ENCODE assay signal across 11 mouse cellular contexts in genomic region chr15:78447121-78447520, GRCm38 (mm10). TPM values are rescaled to one million over a fixed set of nuclear protein-coding genes. Genes with fewer than 3 reads are reported as not detected.
DNase-seq lines count a peak whose midpoint lies in the region; ATAC-seq lines count a peak whose summit lies in the region.
"Had no signal": no experiment of that assay in that cellular context is flagged by ENCODE, and none has a peak within 500 bp of the region (broad histone marks: within the 10 kb centered on the region; RNA-seq: fewer than 3 reads in every experiment).

No protein-coding gene starts in this region.

- no peaks in the 10 kb centered on the region for H3K36me3 ChIP-seq in kidney, embryonic 16.5 days (ENCODE audit: insufficient read depth, low read length)
- no peaks in the 10 kb centered on the region for H3K36me3 ChIP-seq in kidney, embryonic 14.5 days (ENCODE audit: control insufficient read depth, insufficient read depth, low read length)
- no peaks in the 10 kb centered on the region for H3K36me3 ChIP-seq in limb, embryonic 11.5 days (ENCODE audit: control insufficient read depth, insufficient read depth, low read length)
- H3K36me3 ChIP-seq: limb, embryonic 15.5 days had no signal

- H3K4me1 ChIP-seq in kidney, embryonic 16.5 days (ENCODE audit: insufficient read depth, low read length), result peaks cover 13% of the 10 kb centered on the region
- H3K4me1 ChIP-seq in kidney, embryonic 14.5 days (ENCODE audit: control insufficient read depth, insufficient read depth, low read length), result no peaks in the 10 kb centered on the region; the same call in 1 of the 2 replicates
- no peaks in the 10 kb centered on the region for H3K4me1 ChIP-seq in limb, embryonic 11.5 days (ENCODE audit: control insufficient read depth, insufficient read depth, low read length)

- no peaks in the 10 kb centered on the region for H3K9me3 ChIP-seq in kidney, embryonic 16.5 days (ENCODE audit: low read length)
- H3K9me3 ChIP-seq in kidney, embryonic 14.5 days (ENCODE audit: control insufficient read depth, low read length), result no peaks in the 10 kb centered on the region
- no peaks in the 10 kb centered on the region for H3K9me3 ChIP-seq in limb, embryonic 11.5 days (ENCODE audit: control insufficient read depth, low read length)
- H3K9me3 ChIP-seq: limb, embryonic 15.5 days had no signal

- no peak for ATAC-seq in kidney, embryonic 16.5 days (ENCODE audit: low FRiP score, low TSS enrichment)
- ATAC-seq in kidney, embryonic 14.5 days (ENCODE audit: low FRiP score, low TSS enrichment), result no peak
- no peak for ATAC-seq in limb, embryonic 11.5 days (ENCODE audit: insufficient number of reproducible peaks, low FRiP score, low TSS enrichment, low read depth)
- ATAC-seq: Patski had no signal

- WGBS in kidney, embryonic 16.5 days, result 51% methylated on average over 7 of the region's 7 CpGs
- 50% methylated on average over 7 of the region's 7 CpGs for WGBS in kidney, embryonic 14.5 days
- whole genome bisulfite sequencing in limb, embryonic 11.5 days, result 49% methylated on average over 7 of the region's 7 CpGs

- peak; percentile 53 for DNase-seq in cerebellum, adult 9-10 months
- no peak for DNase-seq in cerebellum, postnatal 10 days
- DNase-seq in NIH3T3 (ENCODE audit: low read depth), result peak; percentile 72
- DNase-seq in limb, embryonic 11.5 days (ENCODE audit: low spot score), result no peak
- DNase-seq in right cerebral cortex, postnatal 14 days, result no peak
- DNase-seq in layer of hippocampus, postnatal 25 days (ENCODE audit: extremely low spot score in 1 of 2, low spot score in 1 of 2), result no peak

- no peak overlapping the region for H3K4me3 ChIP-seq in kidney, embryonic 16.5 days (ENCODE audit: low read length)
- H3K4me3 ChIP-seq in kidney, embryonic 14.5 days (ENCODE audit: low read length), result no peak overlapping the region
- H3K4me3 ChIP-seq in limb, embryonic 11.5 days (ENCODE audit: low read depth, low read length), result no peak overlapping the region

- no peak overlapping the region; the same call in 1 of the 2 replicates for H3K27ac ChIP-seq in kidney, embryonic 16.5 days (ENCODE audit: low read length)
- no peak overlapping the region for H3K27ac ChIP-seq in kidney, embryonic 14.5 days (ENCODE audit: low read depth, low read length)
- no peak overlapping the region for H3K27ac ChIP-seq in limb, embryonic 11.5 days (replicated peaks; ENCODE audit: low read depth, low read length)

- H3K9ac ChIP-seq in kidney, embryonic 16.5 days (replicated peaks; ENCODE audit: low read length), result peak overlapping the region; percentile 45
- H3K9ac ChIP-seq in kidney, embryonic 14.5 days (ENCODE audit: low read depth, low read length), result no peak overlapping the region
- peak overlapping the region; percentile 27; the same call in 1 of the 2 replicates for H3K9ac ChIP-seq in limb, embryonic 11.5 days (ENCODE audit: low read length)
- H3K9ac ChIP-seq: limb, embryonic 15.5 days had no signal

- H3K4me2 ChIP-seq in kidney, embryonic 16.5 days (replicated peaks; ENCODE audit: low read depth, low read length), result no peak overlapping the region
- no peak overlapping the region for H3K4me2 ChIP-seq in kidney, embryonic 14.5 days (replicated peaks; ENCODE audit: low read depth, low read length)
- no peak overlapping the region for H3K4me2 ChIP-seq in limb, embryonic 11.5 days (ENCODE audit: low read depth, severe bottlenecking)

- H3K27me3 ChIP-seq in kidney, embryonic 16.5 days (ENCODE audit: insufficient read depth, low read length), result no peaks in the 10 kb centered on the region
- H3K27me3 ChIP-seq in kidney, embryonic 14.5 days (ENCODE audit: control insufficient read depth, insufficient read depth, low read length), result no peaks in the 10 kb centered on the region; the same call in 1 of the 2 replicates
- no peaks in the 10 kb centered on the region for H3K27me3 ChIP-seq in limb, embryonic 11.5 days (ENCODE audit: control insufficient read depth, insufficient read depth, low read length)
- H3K27me3 ChIP-seq: limb, embryonic 15.5 days; Patski had no signal

RNA-seq across cellular contexts. Expression of gene Kctd17, which starts 18.8 kb away (rescaled TPM):
- polyA plus RNA-seq in kidney, embryonic 16.5 days (2015; fragmentation: Nextera tagmentation; extraction: Ambion mirVana), result 41.5 and 43.1 TPM in 2 replicates
- 36.3 and 48.8 TPM in 2 replicates for polyA plus RNA-seq in kidney, embryonic 14.5 days (2014; fragmentation: Nextera tagmentation; extraction: Ambion mirVana)
- 37.9 and 43.4 TPM in 2 replicates for polyA plus RNA-seq in limb, embryonic 11.5 days (2014; fragmentation: Nextera tagmentation; extraction: Ambion mirVana)
- total RNA-seq in layer of hippocampus, postnatal 25 days (2021), result 100 to 1,000 TPM; 257 to 260 TPM

RNA-seq across cellular contexts. Expression of gene Tmprss6, which starts 21.3 kb away (rescaled TPM):
- polyA plus RNA-seq in kidney, embryonic 16.5 days (2015; fragmentation: Nextera tagmentation; extraction: Ambion mirVana), result 0.29 and 0.42 TPM in 2 replicates
- 0.34 and 0.49 TPM in 2 replicates for polyA plus RNA-seq in kidney, embryonic 14.5 days (2014; fragmentation: Nextera tagmentation; extraction: Ambion mirVana)
- polyA plus RNA-seq in limb, embryonic 11.5 days (2014; fragmentation: Nextera tagmentation; extraction: Ambion mirVana), result 0.27 TPM in 1 of 2 replicates, not detected in the other
- total RNA-seq in layer of hippocampus, postnatal 25 days (2021), result 1 to 10 TPM in 1 of 2 experiments, under 1 TPM in 1; 0.61 to 4.5 TPM
- total RNA-seq: hematopoietic stem cell, adult 5-6 weeks had no signal

RNA-seq across cellular contexts. Expression of gene Mpst, which starts 40.9 kb away (rescaled TPM):
- 3.2 and 5.3 TPM in 2 replicates for polyA plus RNA-seq in kidney, embryonic 16.5 days (2015; fragmentation: Nextera tagmentation; extraction: Ambion mirVana)
- 4.3 and 5.3 TPM in 2 replicates for polyA plus RNA-seq in kidney, embryonic 14.5 days (2014; fragmentation: Nextera tagmentation; extraction: Ambion mirVana)
- 1.7 and 2.3 TPM in 2 replicates for polyA plus RNA-seq in limb, embryonic 11.5 days (2014; fragmentation: Nextera tagmentation; extraction: Ambion mirVana)
- total RNA-seq in layer of hippocampus, postnatal 25 days (2021), result 10 to 100 TPM; 33.6 to 39.4 TPM

RNA-seq across cellular contexts. Expression of gene Tst, which starts 41.4 kb away (rescaled TPM):
- polyA plus RNA-seq in kidney, embryonic 16.5 days (2015; fragmentation: Nextera tagmentation; extraction: Ambion mirVana), result 64.4 and 76.4 TPM in 2 replicates
- polyA plus RNA-seq in kidney, embryonic 14.5 days (2014; fragmentation: Nextera tagmentation; extraction: Ambion mirVana), result 32.4 and 32.8 TPM in 2 replicates
- polyA plus RNA-seq in limb, embryonic 11.5 days (2014; fragmentation: Nextera tagmentation; extraction: Ambion mirVana), result 7.7 and 7.8 TPM in 2 replicates
- 10 to 100 TPM; 41.4 to 42.4 TPM for total RNA-seq in layer of hippocampus, postnatal 25 days (2021)

RNA-seq across cellular contexts. Expression of gene Il2rb, which starts 48.0 kb away (rescaled TPM):
- 0.33 and 0.54 TPM in 2 replicates for polyA plus RNA-seq in kidney, embryonic 16.5 days (2015; fragmentation: Nextera tagmentation; extraction: Ambion mirVana)
- polyA plus RNA-seq in kidney, embryonic 14.5 days (2014; fragmentation: Nextera tagmentation; extraction: Ambion mirVana), result 0.07 and 0.60 TPM in 2 replicates
- not detected in 2 replicates for polyA plus RNA-seq in limb, embryonic 11.5 days (2014; fragmentation: Nextera tagmentation; extraction: Ambion mirVana)
- under 1 TPM in 1 of 2 experiments, not detected in 1; 0.05 TPM for total RNA-seq in layer of hippocampus, postnatal 25 days (2021)

Comparison
In these comparisons a context has a peak if more than half of its experiments do, and no peak if none do; other contexts are left out.
1. DNase-seq: peak in cerebellum, adult 9-10 months (single experiment) and NIH3T3 (single experiment); none in cerebellum, postnatal 10 days (0 of 2), limb, embryonic 11.5 days (single experiment), right cerebral cortex, postnatal 14 days (single experiment) and layer of hippocampus, postnatal 25 days (0 of 2).